Mouse (Mus musculus) bone marrow macrophage, adult 2 months (primary cell): ENCODE results near the gene Nxpe3.

ENCODE experiments used
- CTCF ChIP-seq: IDR thresholded peaks from 2 replicates; pipeline ENCODE4 v1.5.1; 2012; ENCODE audit warnings: low read depth, mild to moderate bottlenecking, low read length, moderate library complexity
- POLR2A ChIP-seq: IDR thresholded peaks from 2 replicates; pipeline ENCODE4 v1.6.1; 2012; ENCODE audit warnings: mild to moderate bottlenecking, low read depth, low read length, borderline replicate concordance

DNA sequence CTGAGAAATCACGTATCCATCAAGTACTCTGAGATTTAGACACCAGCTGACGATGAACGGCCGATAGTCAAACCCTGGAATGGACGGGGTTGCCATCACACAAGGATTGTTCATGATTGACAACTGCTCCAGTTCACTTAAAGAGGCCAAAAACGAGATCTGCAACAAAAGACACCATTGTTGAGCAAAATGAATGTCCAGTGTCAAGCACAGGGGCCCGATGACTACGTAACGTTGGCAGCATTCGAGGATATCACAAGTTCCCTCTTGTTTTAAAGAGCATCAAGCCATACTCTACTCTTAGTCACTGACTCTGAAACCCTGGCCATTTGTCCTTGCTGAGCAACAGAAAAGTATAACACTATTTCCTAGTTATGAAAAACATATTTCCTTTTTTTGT is 27.0 kb upstream of the Nxpe3 start:
- TF ChIP-seq CTCF: no peak
- TF ChIP-seq POLR2A: no peak
